Mouse (Mus musculus) limb, embryonic 13.5 days (tissue): ENCODE measurements around the gene Cmss1. TPM values are rescaled to one million over a fixed set of nuclear protein-coding genes. Genes with fewer than 3 reads are reported as not detected.

Source experiments
- ATAC-seq: fragments of 200-750 bp; cut with Nextera tagmentation; 2 replicates; pipeline ENCODE4 v1.8.0; 2017; ENCODE audit warnings: low read depth, moderate number of reproducible peaks, moderate TSS enrichment; ENCODE audit not compliant: low FRiP score
- H3K27ac ChIP-seq: fragments of 300-500 bp; sonication (generic); 2 replicates; pipeline ENCODE4 v1.5.1; 2015; ENCODE audit warnings: inconsistent platforms, mild to moderate bottlenecking, moderate library complexity
- H3K27me3 ChIP-seq: fragments of 300-500 bp; sonication (generic); 2 replicates; pipeline ENCODE4 v1.6.1; 2015; ENCODE audit warnings: mild to moderate bottlenecking, inconsistent platforms
- H3K36me3 ChIP-seq: fragments of 300-500 bp; sonication (generic); 2 replicates; pipeline ENCODE4 v1.6.1; 2015; ENCODE audit warnings: inconsistent platforms, mild to moderate bottlenecking, moderate library complexity
- H3K4me1 ChIP-seq: fragments of 300-500 bp; sonication (generic); 2 replicates; pipeline ENCODE4 v1.6.1; 2015; ENCODE audit warnings: inconsistent platforms
- H3K4me2 ChIP-seq: fragments of 300-500 bp; sonication (generic); replicated peaks from 2 replicates; pipeline ENCODE4 v1.6.1; 2015; ENCODE audit warnings: inconsistent platforms, mild to moderate bottlenecking, moderate library complexity
- H3K4me3 ChIP-seq: fragments of 300-500 bp; sonication (generic); 2 replicates; pipeline ENCODE4 v1.5.1; 2015; ENCODE audit warnings: moderate library complexity, mild to moderate bottlenecking, inconsistent platforms
- H3K9ac ChIP-seq: fragments of 300-500 bp; sonication (generic); 2 replicates; pipeline ENCODE4 v1.6.1; 2015; ENCODE audit warnings: mild to moderate bottlenecking, inconsistent platforms
- H3K9me3 ChIP-seq: fragments of 300-500 bp; sonication (generic); 2 replicates; pipeline ENCODE4 v1.6.1; 2016; ENCODE audit warnings: inconsistent platforms
- WGBS: fragments of 180-500 bp; shearing (Covaris S2); methylation state at CpG from one replicate; pipeline ENCODE4 v1.1.7; 2015; 5-methylcytosine and 5-hydroxymethylcytosine counted together
- polyA plus RNA-seq: library from polyadenylated mRNA; unstranded; fragments of >200 nt; fragmentation: Nextera tagmentation; extraction: Ambion mirVana; gene quantifications from 2 replicates; pipeline ENCODE4 v1.2.1, GENCODE M21; 2015

Cmss1 gene
- polyA plus RNA-seq, 1 experiment from 2014 or later: 50.6 TPM

GRCm38 (mm10) chr16:57281417-57281816 is 325.2 kb downstream of the Cmss1 start:
- no peak for ATAC-seq
- Histone ChIP-seq H3K4me3 (no peak overlapping the region), H3K27ac (no peak overlapping the region), H3K27me3 (no peaks in the 10 kb centered on the region), H3K9ac (no peak overlapping the region), H3K36me3 (no peaks in the 10 kb centered on the region), H3K9me3 (peaks cover 5% of the 10 kb centered on the region; the same call in 1 of the 2 replicates), H3K4me2 (no peak overlapping the region), H3K4me1 (0 out of 2 replicates have a peak, but pooled peaks cover 8% of the 10 kb centered on the region)
- WGBS: 79% methylated on average over 8 of the region's 8 CpGs

- WGBS: 85% methylated on average over 31 of the region's 31 CpGs
- H3K27me3 ChIP-seq: no peaks in the 10 kb centered on the region
- ATAC-seq: no peak
These were observed 326.1 kb downstream of the Cmss1 start for GRCm38 (mm10) chr16:57280221-57281217.

GRCm38 (mm10) chr16:57278976-57279626 is 327.6 kb downstream of the Cmss1 start:
- H3K4me1 ChIP-seq: 0 out of 2 replicates have a peak, but pooled peaks cover 8% of the 10 kb centered on the region
- H3K4me3 ChIP-seq: no peak overlapping the region
- no peak for ATAC-seq
- H3K4me2 ChIP-seq: no peak overlapping the region
- H3K27me3 ChIP-seq: no peaks in the 10 kb centered on the region
- WGBS: 91% methylated on average over 11 of the region's 12 CpGs
- H3K9ac ChIP-seq: no peak overlapping the region
- H3K27ac ChIP-seq: no peak overlapping the region
- no peaks in the 10 kb centered on the region for H3K36me3 ChIP-seq
- peaks cover 3% of the 10 kb centered on the region; the same call in 1 of the 2 replicates for H3K9me3 ChIP-seq

More at GRCm38 (mm10) chr16:57280221-57281217, 326.1 kb downstream of the Cmss1 start:
- Histone ChIP-seq H3K9ac (no peak overlapping the region), H3K4me1 (0 out of 2 replicates have a peak, but pooled peaks cover 8% of the 10 kb centered on the region), H3K4me2 (no peak overlapping the region), H3K36me3 (no peaks in the 10 kb centered on the region), H3K4me3 (no peak overlapping the region), H3K27ac (no peak overlapping the region), H3K9me3 (peaks cover 5% of the 10 kb centered on the region; the same call in 1 of the 2 replicates)

- 0 out of 2 replicates have a peak, but pooled peaks cover 3% of the 10 kb centered on the region for H3K4me1 ChIP-seq
- ATAC-seq: no peak
- WGBS: 91% methylated on average over 13 of the region's 13 CpGs
- no peak overlapping the region for H3K4me3 ChIP-seq
- H3K9me3 ChIP-seq: no peaks in the 10 kb centered on the region
- H3K4me2 ChIP-seq: no peak overlapping the region
- H3K27me3 ChIP-seq: no peaks in the 10 kb centered on the region
- no peak overlapping the region for H3K27ac ChIP-seq
- H3K9ac ChIP-seq: no peak overlapping the region
- no peaks in the 10 kb centered on the region for H3K36me3 ChIP-seq
These were observed 336.9 kb downstream of the Cmss1 start for GRCm38 (mm10) chr16:57269751-57270150.

- no peak for ATAC-seq
- H3K9ac ChIP-seq: no peak overlapping the region
- H3K27ac ChIP-seq: no peak overlapping the region
- WGBS: 82% methylated on average over 14 of the region's 14 CpGs
- no peak overlapping the region for H3K4me3 ChIP-seq
- peaks cover 5% of the 10 kb centered on the region; the same call in 1 of the 2 replicates for H3K9me3 ChIP-seq
- no peaks in the 10 kb centered on the region for H3K36me3 ChIP-seq
- 0 out of 2 replicates have a peak, but pooled peaks cover 3% of the 10 kb centered on the region for H3K4me1 ChIP-seq
- H3K4me2 ChIP-seq: no peak overlapping the region
- H3K27me3 ChIP-seq: no peaks in the 10 kb centered on the region
These were observed 338.4 kb downstream of the Cmss1 start for GRCm38 (mm10) chr16:57268058-57268841.

GRCm38 (mm10) chr16:57267068-57267467 is 339.6 kb downstream of the Cmss1 start:
- Histone ChIP-seq H3K9me3 (peaks cover 5% of the 10 kb centered on the region; the same call in 1 of the 2 replicates), H3K36me3 (no peaks in the 10 kb centered on the region), H3K9ac (no peak overlapping the region), H3K27me3 (no peaks in the 10 kb centered on the region), H3K4me3 (no peak overlapping the region), H3K4me2 (no peak overlapping the region), H3K27ac (no peak overlapping the region), H3K4me1 (0 out of 2 replicates have a peak, but pooled peaks cover 3% of the 10 kb centered on the region)
- 4% methylated on average over 1 of the region's 1 CpGs for WGBS
- no peak; the same call in 1 of the 2 replicates for ATAC-seq

GRCm38 (mm10) chr16:57260152-57260551 is 346.5 kb downstream of the Cmss1 start:
- no peak overlapping the region for H3K9ac ChIP-seq

GRCm38 (mm10) chr16:57259356-57260083 is 347.1 kb downstream of the Cmss1 start:
- H3K27ac ChIP-seq: no peak overlapping the region
- no peak overlapping the region for H3K9ac ChIP-seq
- H3K36me3 ChIP-seq: no peaks in the 10 kb centered on the region
- WGBS: 88% methylated on average over 13 of the region's 13 CpGs
- no peaks in the 10 kb centered on the region for H3K4me1 ChIP-seq
- H3K27me3 ChIP-seq: no peaks in the 10 kb centered on the region
- peaks cover 5% of the 10 kb centered on the region; the same call in 1 of the 2 replicates for H3K9me3 ChIP-seq
- no peak for ATAC-seq
- H3K4me2 ChIP-seq: no peak overlapping the region
- H3K4me3 ChIP-seq: no peak overlapping the region

More at GRCm38 (mm10) chr16:57260152-57260551, 346.5 kb downstream of the Cmss1 start:
- ATAC-seq: no peak
- H3K4me3 ChIP-seq: no peak overlapping the region
- H3K4me1 ChIP-seq: no peaks in the 10 kb centered on the region
- H3K9me3 ChIP-seq: peaks cover 5% of the 10 kb centered on the region; the same call in 1 of the 2 replicates
- whole genome bisulfite sequencing: 90% methylated on average over 10 of the region's 10 CpGs
- H3K36me3 ChIP-seq: no peaks in the 10 kb centered on the region
- no peak overlapping the region for H3K27ac ChIP-seq
- no peaks in the 10 kb centered on the region for H3K27me3 ChIP-seq
- no peak overlapping the region for H3K4me2 ChIP-seq

Other genes with a start within 250 kb of the Cmss1 start
- 18.0 and 24.2 TPM in 2 replicates for gene Col8a1, start 147.9 kb upstream of the Cmss1 start, polyA plus RNA-seq